Mouse (Mus musculus): ENCODE results near the gene Hsd3b7.
"Not testable (repeated sequence)": the region's sequence is repeated elsewhere in the genome, so short reads cannot be mapped to it uniquely, and the experiment has no call there.

DNA sequence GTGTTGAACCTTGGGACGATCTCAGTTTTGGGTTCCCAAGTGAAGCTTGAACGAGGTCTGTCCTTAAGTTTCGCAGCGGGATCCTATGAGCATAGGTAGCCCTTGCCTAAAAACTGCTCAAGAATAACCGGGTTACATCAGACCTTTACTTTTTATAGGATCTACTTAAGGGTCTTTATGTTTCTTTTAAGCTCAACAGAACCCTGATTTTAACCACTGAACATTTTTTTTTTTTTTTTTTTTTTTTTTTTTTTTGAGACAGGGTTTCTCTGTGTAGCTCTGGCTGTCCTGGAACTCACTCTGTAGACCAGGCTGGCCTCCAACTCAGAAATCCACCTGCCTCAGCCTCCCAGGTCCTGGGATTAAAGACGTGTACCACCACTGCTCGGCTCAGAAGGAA is 24.6 kb upstream of the Hsd3b7 start:
- TF ChIP-seq CTCF (conservative IDR thresholded peaks at IDR 0.05; ENCODE audit: low read length); NANOG (IDR thresholded peaks at IDR 0.05; ENCODE audit: borderline replicate concordance, low read length); POU5F1 (IDR thresholded peaks at IDR 0.05; ENCODE audit: borderline replicate concordance, low read length): not testable (repeated sequence)
